Mouse (Mus musculus) liver, embryonic 14.5 days (tissue): ENCODE results near the gene D930048N14Rik.

ENCODE experiments used
- CTCF ChIP-seq: IDR thresholded peaks from 2 replicates; pipeline ENCODE4 v1.5.1; 2016; ENCODE audit warnings: antibody characterized with exemption, low read depth, control low read depth
- EP300 ChIP-seq: IDR thresholded peaks from 2 replicates; pipeline ENCODE4 v1.6.1; 2016; ENCODE audit warnings: antibody characterized with exemption, low read depth

GRCm38 (mm10) chr11:51650261-51650660 lies 493 bp upstream of the D930048N14Rik start:
- TF ChIP-seq EP300, result no peak
- TF ChIP-seq CTCF, result no peak
